Mouse (Mus musculus): ENCODE data around the gene Dusp2. TPM values are rescaled to one million over a fixed set of nuclear protein-coding genes. Genes with fewer than 3 reads are reported as not detected.

Dusp2 gene
- polyA plus RNA-seq, 1 experiment from 2014 or later, result 3.6 TPM

Other genes with a start within 250 kb of the Dusp2 start
- 74.9 and 77.1 TPM in 2 replicates for gene Ncaph, start 202.2 kb upstream of the Dusp2 start, polyA plus RNA-seq (2015; fragmentation: Nextera tagmentation; extraction: Ambion mirVana)
- 19.6 and 19.9 TPM in 2 replicates for gene Itpripl1, start 192.7 kb upstream of the Dusp2 start, polyA plus RNA-seq (2015; fragmentation: Nextera tagmentation; extraction: Ambion mirVana)
- 2.0 and 3.4 TPM in 2 replicates for gene 1810024B03Rik, start 127.9 kb upstream of the Dusp2 start, polyA plus RNA-seq (2015; fragmentation: Nextera tagmentation; extraction: Ambion mirVana)
- 55.5 and 69.8 TPM in 2 replicates for gene Snrnp200, start 127.8 kb upstream of the Dusp2 start, polyA plus RNA-seq (2015; fragmentation: Nextera tagmentation; extraction: Ambion mirVana)
- gene Ciao1, start 88.3 kb upstream of the Dusp2 start, polyA plus RNA-seq (2015; fragmentation: Nextera tagmentation; extraction: Ambion mirVana), result 56.2 and 61.6 TPM in 2 replicates
- 33.7 and 38.6 TPM in 2 replicates for gene Tmem127, start 88.3 kb upstream of the Dusp2 start, polyA plus RNA-seq (2015; fragmentation: Nextera tagmentation; extraction: Ambion mirVana)
- gene Stard7, start 65.9 kb upstream of the Dusp2 start, polyA plus RNA-seq (2015; fragmentation: Nextera tagmentation; extraction: Ambion mirVana), result 82.4 and 87.3 TPM in 2 replicates
- not detected in 2 replicates for gene Astl, start 2.5 kb downstream of the Dusp2 start, polyA plus RNA-seq (2015; fragmentation: Nextera tagmentation; extraction: Ambion mirVana)
- gene Adra2b, start 27.0 kb downstream of the Dusp2 start, polyA plus RNA-seq (2015; fragmentation: Nextera tagmentation; extraction: Ambion mirVana), result 0.18 and 0.42 TPM in 2 replicates
- 0.12 and 0.13 TPM in 2 replicates for gene Gpat2, start 89.0 kb downstream of the Dusp2 start, polyA plus RNA-seq (2015; fragmentation: Nextera tagmentation; extraction: Ambion mirVana)
- gene Fahd2a, start 108.4 kb downstream of the Dusp2 start, polyA plus RNA-seq (2015; fragmentation: Nextera tagmentation; extraction: Ambion mirVana), result 28.2 and 31.6 TPM in 2 replicates
- 5.2 and 6.3 TPM in 2 replicates for gene Kcnip3, start 185.9 kb downstream of the Dusp2 start, polyA plus RNA-seq (2015; fragmentation: Nextera tagmentation; extraction: Ambion mirVana)
- gene Prom2, start 205.3 kb downstream of the Dusp2 start, polyA plus RNA-seq (2015; fragmentation: Nextera tagmentation; extraction: Ambion mirVana), result not detected in 2 replicates

Data from forebrain, embryonic 13.5 days (tissue).